Mouse (Mus musculus): Measurements from ENCODE around the gene Vps33a. TPM values are rescaled to one million over a fixed set of nuclear protein-coding genes. Genes with fewer than 3 reads are reported as not detected.

Vps33a gene
- polyA plus RNA-seq (2014; fragmentation: Nextera tagmentation; extraction: Ambion mirVana) = 22.0 and 22.4 TPM in 2 replicates

- ATAC-seq (replicated peaks; ENCODE audit: insufficient number of reproducible peaks, low FRiP score, low TSS enrichment) = peak; percentile 87
- Histone ChIP-seq H3K27ac (ENCODE audit: low read depth, low read length) (peak within 1 kb of the TSS; percentile 35; the same call in 1 of the 2 replicates), H3K4me3 (ENCODE audit: low read depth, low read length) (peak within 1 kb of the TSS; percentile 97), H3K4me1 (ENCODE audit: control insufficient read depth, insufficient read depth, low read length) (peaks cover 7% of the 10 kb centered on the region), H3K36me3 (ENCODE audit: control insufficient read depth, insufficient read depth, low read length) (peaks cover 10% of the 10 kb centered on the region), H3K9me3 (replicated peaks; ENCODE audit: control insufficient read depth, low read length) (no peaks in the 10 kb centered on the region), H3K4me2 (peak within 1 kb of the TSS; percentile 96), H3K9ac (ENCODE audit: low read depth, low read length) (peak within 1 kb of the TSS; percentile 91), H3K27me3 (ENCODE audit: control insufficient read depth, insufficient read depth, low read length) (no peaks in the 10 kb centered on the region)
- under 1% methylated on average over 54 of the region's 54 CpGs for WGBS (ENCODE audit: insufficient replicate concordance)
Observed at GRCm38 (mm10) chr5:123572357-123573186, at the start of gene Vps33a. Gene Vps33a, minus strand, starts transcription at chr5:123573038.

GRCm38 (mm10) chr5:123622421-123622820 lies 49.6 kb upstream of the Vps33a start:
- ATAC-seq (replicated peaks; ENCODE audit: insufficient number of reproducible peaks, low FRiP score, low TSS enrichment) = no peak
- H3K4me2 ChIP-seq = no peak overlapping the region
- H3K27me3 ChIP-seq (ENCODE audit: control insufficient read depth, insufficient read depth, low read length) = no peaks in the 10 kb centered on the region
- no peaks in the 10 kb centered on the region for H3K9me3 ChIP-seq (replicated peaks; ENCODE audit: control insufficient read depth, low read length)
- peaks cover 19% of the 10 kb centered on the region for H3K36me3 ChIP-seq (ENCODE audit: control insufficient read depth, insufficient read depth, low read length)
- H3K27ac ChIP-seq (ENCODE audit: low read depth, low read length) = no peak overlapping the region
- 80% methylated on average over 13 of the region's 13 CpGs for WGBS (ENCODE audit: insufficient replicate concordance)
- no peak overlapping the region for H3K9ac ChIP-seq (ENCODE audit: low read depth, low read length)
- no peak overlapping the region for H3K4me3 ChIP-seq (ENCODE audit: low read depth, low read length)
- H3K4me1 ChIP-seq (ENCODE audit: control insufficient read depth, insufficient read depth, low read length) = no peaks in the 10 kb centered on the region

- Histone ChIP-seq H3K9me3 (replicated peaks; ENCODE audit: control insufficient read depth, low read length) (no peaks in the 10 kb centered on the region), H3K4me3 (ENCODE audit: low read depth, low read length) (no peak overlapping the region), H3K27ac (ENCODE audit: low read depth, low read length) (no peak overlapping the region), H3K36me3 (ENCODE audit: control insufficient read depth, insufficient read depth, low read length) (peaks cover 31% of the 10 kb centered on the region), H3K4me1 (ENCODE audit: control insufficient read depth, insufficient read depth, low read length) (no peaks in the 10 kb centered on the region), H3K27me3 (ENCODE audit: control insufficient read depth, insufficient read depth, low read length) (no peaks in the 10 kb centered on the region), H3K4me2 (no peak overlapping the region), H3K9ac (ENCODE audit: low read depth, low read length) (no peak overlapping the region)
- WGBS (ENCODE audit: insufficient replicate concordance) = 70% methylated on average over 2 of the region's 2 CpGs
- no peak for ATAC-seq (replicated peaks; ENCODE audit: insufficient number of reproducible peaks, low FRiP score, low TSS enrichment)
Observed at GRCm38 (mm10) chr5:123618558-123618957, 45.7 kb upstream of the Vps33a start.

GRCm38 (mm10) chr5:123614246-123614645 lies 41.4 kb upstream of the Vps33a start:
- no peak overlapping the region for H3K9ac ChIP-seq (ENCODE audit: low read depth, low read length)
- H3K4me3 ChIP-seq (ENCODE audit: low read depth, low read length) = no peak overlapping the region
- 91% methylated on average over 24 of the region's 24 CpGs for WGBS (ENCODE audit: insufficient replicate concordance)
- no peaks in the 10 kb centered on the region for H3K4me1 ChIP-seq (ENCODE audit: control insufficient read depth, insufficient read depth, low read length)
- ATAC-seq (replicated peaks; ENCODE audit: insufficient number of reproducible peaks, low FRiP score, low TSS enrichment) = no peak
- no peak overlapping the region for H3K27ac ChIP-seq (ENCODE audit: low read depth, low read length)
- no peaks in the 10 kb centered on the region for H3K27me3 ChIP-seq (ENCODE audit: control insufficient read depth, insufficient read depth, low read length)
- no peak overlapping the region for H3K4me2 ChIP-seq
- no peaks in the 10 kb centered on the region for H3K9me3 ChIP-seq (replicated peaks; ENCODE audit: control insufficient read depth, low read length)
- peaks cover 29% of the 10 kb centered on the region for H3K36me3 ChIP-seq (ENCODE audit: control insufficient read depth, insufficient read depth, low read length)

- Histone ChIP-seq H3K9ac (ENCODE audit: low read depth, low read length) (no peak overlapping the region), H3K4me2 (no peak overlapping the region), H3K27ac (ENCODE audit: low read depth, low read length) (no peak overlapping the region), H3K4me1 (ENCODE audit: control insufficient read depth, insufficient read depth, low read length) (0 out of 2 replicates have a peak, but pooled peaks cover 2% of the 10 kb centered on the region), H3K36me3 (ENCODE audit: control insufficient read depth, insufficient read depth, low read length) (peaks cover 21% of the 10 kb centered on the region), H3K9me3 (replicated peaks; ENCODE audit: control insufficient read depth, low read length) (no peaks in the 10 kb centered on the region), H3K27me3 (ENCODE audit: control insufficient read depth, insufficient read depth, low read length) (no peaks in the 10 kb centered on the region), H3K4me3 (ENCODE audit: low read depth, low read length) (no peak overlapping the region)
- ATAC-seq (replicated peaks; ENCODE audit: insufficient number of reproducible peaks, low FRiP score, low TSS enrichment) = no peak; the same call in 1 of the 2 replicates
- WGBS (ENCODE audit: insufficient replicate concordance) = 26% methylated on average over 4 of the region's 4 CpGs
Observed at GRCm38 (mm10) chr5:123609843-123610242, 37.0 kb upstream of the Vps33a start.

- 0 out of 2 replicates have a peak, but pooled peaks cover 3% of the 10 kb centered on the region for H3K4me1 ChIP-seq (ENCODE audit: control insufficient read depth, insufficient read depth, low read length)
- H3K9ac ChIP-seq (ENCODE audit: low read depth, low read length) = no peak overlapping the region
- H3K36me3 ChIP-seq (ENCODE audit: control insufficient read depth, insufficient read depth, low read length) = peaks cover 17% of the 10 kb centered on the region
- no peak overlapping the region for H3K4me3 ChIP-seq (ENCODE audit: low read depth, low read length)
- no peak for ATAC-seq (replicated peaks; ENCODE audit: insufficient number of reproducible peaks, low FRiP score, low TSS enrichment)
- no peak overlapping the region for H3K4me2 ChIP-seq
- H3K27ac ChIP-seq (ENCODE audit: low read depth, low read length) = no peak overlapping the region
- no peaks in the 10 kb centered on the region for H3K9me3 ChIP-seq (replicated peaks; ENCODE audit: control insufficient read depth, low read length)
- WGBS (ENCODE audit: insufficient replicate concordance) = 90% methylated on average over 7 of the region's 7 CpGs
- no peaks in the 10 kb centered on the region for H3K27me3 ChIP-seq (ENCODE audit: control insufficient read depth, insufficient read depth, low read length)
Observed at GRCm38 (mm10) chr5:123609416-123609815, 36.6 kb upstream of the Vps33a start.

- H3K9ac ChIP-seq (ENCODE audit: low read depth, low read length) = no peak overlapping the region
- H3K36me3 ChIP-seq (ENCODE audit: control insufficient read depth, insufficient read depth, low read length) = 0 out of 2 replicates have a peak, but pooled peaks cover 8% of the 10 kb centered on the region
- 62% methylated on average over 3 of the region's 3 CpGs for WGBS (ENCODE audit: insufficient replicate concordance)
- peak overlapping the region; percentile 2; the same call in 1 of the 2 replicates for H3K27ac ChIP-seq (ENCODE audit: low read depth, low read length)
- no peak overlapping the region for H3K4me3 ChIP-seq (ENCODE audit: low read depth, low read length)
- peak; percentile 39; the same call in 1 of the 2 replicates for ATAC-seq (replicated peaks; ENCODE audit: insufficient number of reproducible peaks, low FRiP score, low TSS enrichment)
- no peaks in the 10 kb centered on the region for H3K27me3 ChIP-seq (ENCODE audit: control insufficient read depth, insufficient read depth, low read length)
- no peaks in the 10 kb centered on the region for H3K9me3 ChIP-seq (replicated peaks; ENCODE audit: control insufficient read depth, low read length)
- no peak overlapping the region for H3K4me2 ChIP-seq
- peaks cover 8% of the 10 kb centered on the region; the same call in 1 of the 2 replicates for H3K4me1 ChIP-seq (ENCODE audit: control insufficient read depth, insufficient read depth, low read length)
Observed at GRCm38 (mm10) chr5:123607211-123607669, 34.4 kb upstream of the Vps33a start.

GRCm38 (mm10) chr5:123603496-123603895 lies 30.7 kb upstream of the Vps33a start:
- ATAC-seq (replicated peaks; ENCODE audit: insufficient number of reproducible peaks, low FRiP score, low TSS enrichment) = no peak
- H3K27me3 ChIP-seq (ENCODE audit: control insufficient read depth, insufficient read depth, low read length) = no peaks in the 10 kb centered on the region
- no peak overlapping the region for H3K4me3 ChIP-seq (ENCODE audit: low read depth, low read length)
- WGBS (ENCODE audit: insufficient replicate concordance) = 39% methylated on average over 11 of the region's 11 CpGs
- no peaks in the 10 kb centered on the region for H3K9me3 ChIP-seq (replicated peaks; ENCODE audit: control insufficient read depth, low read length)
- no peak overlapping the region for H3K9ac ChIP-seq (ENCODE audit: low read depth, low read length)
- no peak overlapping the region for H3K4me2 ChIP-seq
- no peak overlapping the region for H3K27ac ChIP-seq (ENCODE audit: low read depth, low read length)
- H3K4me1 ChIP-seq (ENCODE audit: control insufficient read depth, insufficient read depth, low read length) = peaks cover 8% of the 10 kb centered on the region; the same call in 1 of the 2 replicates
- 0 out of 2 replicates have a peak, but pooled peaks cover 6% of the 10 kb centered on the region for H3K36me3 ChIP-seq (ENCODE audit: control insufficient read depth, insufficient read depth, low read length)
